Mouse (Mus musculus) monocyte, adult 5-6 weeks (primary cell): Measurements from ENCODE around the gene Arl5c. TPM values are rescaled to one million over a fixed set of nuclear protein-coding genes. Genes with fewer than 3 reads are reported as not detected.

ENCODE experiments used
- ATAC-seq: fragments of 153-309, 156-312 bp; replicated peaks from 2 replicates; pipeline ENCODE4 v1.8.0; 2017; ENCODE audit warnings: mild to moderate bottlenecking; ENCODE audit not compliant: low TSS enrichment, insufficient number of reproducible peaks, severe bottlenecking, poor library complexity, low FRiP score
- total RNA-seq: library from RNA; stranded (forward); fragments of 200-1000, 200-491, 200-594 nt; gene quantifications from 3 replicates; pipeline ENCODE4 v1.2.3, GENCODE M21; 2017

The Arl5c gene
- total RNA-seq, 1 experiment from 2014 or later = 97.0 TPM

GRCm38 (mm10) chr11:98000378-98001140, 4.6 kb upstream of the Arl5c start:
- ATAC-seq = no peak

DNA sequence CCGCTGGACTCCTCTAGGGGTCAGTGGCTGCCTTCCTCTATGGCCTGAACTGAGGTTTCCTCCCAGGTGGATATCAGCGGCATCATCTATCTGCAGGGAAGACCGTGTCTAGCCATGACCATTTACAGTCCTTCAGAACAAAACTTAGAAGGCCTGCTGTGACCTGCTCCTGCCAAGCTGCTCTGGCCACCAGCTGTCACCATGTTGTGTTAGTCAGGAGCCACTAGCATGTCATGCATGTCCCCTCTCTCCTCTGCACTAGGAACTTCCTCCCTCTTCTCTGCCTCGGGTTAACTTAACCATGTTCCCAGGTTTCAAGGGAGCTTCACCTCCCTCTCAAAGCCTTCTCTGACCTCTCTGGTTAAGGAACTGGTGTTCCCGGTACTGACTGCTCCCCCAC, 3.8 kb upstream of the Arl5c start:
- no peak for ATAC-seq

DNA sequence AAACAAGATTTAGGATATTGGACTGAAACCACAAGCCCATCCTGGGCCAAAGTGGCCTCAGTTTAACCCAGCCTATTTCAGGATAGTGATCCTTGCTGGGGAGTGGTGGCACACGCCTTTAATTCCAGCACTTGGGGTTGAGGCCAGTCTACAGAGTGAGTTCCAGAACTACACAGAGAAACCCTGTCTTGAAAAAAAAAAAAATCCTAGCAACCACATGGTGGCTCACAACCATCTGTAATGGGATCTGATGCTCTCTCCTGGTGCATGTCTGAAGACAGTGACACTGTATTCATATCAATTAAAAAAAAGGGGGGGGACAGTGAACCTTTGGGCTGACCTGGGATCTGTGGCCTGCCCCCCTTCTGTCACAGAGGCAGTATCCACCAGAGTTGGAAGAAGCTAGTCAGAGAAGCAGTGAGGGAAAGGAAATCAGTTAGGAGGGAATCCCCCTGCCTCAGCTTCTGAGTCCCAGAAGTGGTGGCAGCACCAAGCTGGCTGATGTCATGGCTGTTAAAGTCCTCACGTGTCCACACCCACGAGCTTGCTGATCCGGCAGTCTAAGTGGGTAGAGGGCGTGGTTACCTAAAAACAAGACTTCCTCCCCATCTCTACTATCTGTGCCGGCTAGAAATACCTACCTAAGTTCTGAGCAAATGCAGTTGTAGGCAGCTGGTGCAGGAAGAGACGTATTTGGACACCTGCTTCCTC, 3.1 kb upstream of the Arl5c start:
- peak; percentile 49 for ATAC-seq

DNA sequence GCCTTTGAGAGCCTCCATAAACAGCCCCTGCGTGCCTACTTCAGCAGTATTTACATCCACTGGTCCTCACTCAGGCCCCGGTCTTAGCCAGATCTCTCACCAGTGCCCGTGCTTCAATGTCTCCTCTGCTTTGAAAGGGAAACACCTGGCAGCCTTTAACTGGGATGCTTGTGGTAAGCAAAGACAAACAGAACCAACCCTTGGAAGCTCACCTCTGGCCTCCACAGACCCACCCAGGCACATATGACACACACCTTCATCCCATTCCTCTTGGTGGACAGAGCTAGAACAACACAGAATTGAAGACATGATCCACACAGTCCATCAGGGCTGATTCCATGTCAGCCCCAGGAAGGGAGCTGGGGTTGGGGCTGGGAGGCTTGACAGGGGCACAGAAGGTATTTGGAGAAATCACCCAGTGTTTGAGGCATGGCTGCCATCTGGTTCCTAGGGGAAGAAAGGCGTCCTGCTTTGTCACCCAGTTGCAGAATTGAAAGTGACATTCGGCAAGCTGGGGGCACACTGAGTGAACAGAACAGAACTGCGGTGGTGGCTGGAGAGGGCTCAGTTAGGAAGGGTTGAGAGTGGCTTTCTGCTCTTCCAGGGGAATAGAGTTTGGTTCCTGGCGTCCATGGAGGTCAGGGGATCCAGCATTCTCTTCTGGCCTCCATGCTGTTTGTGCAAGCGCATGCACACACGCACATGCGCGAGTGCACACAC, 2.3 kb upstream of the Arl5c start:
- ATAC-seq = no peak

DNA sequence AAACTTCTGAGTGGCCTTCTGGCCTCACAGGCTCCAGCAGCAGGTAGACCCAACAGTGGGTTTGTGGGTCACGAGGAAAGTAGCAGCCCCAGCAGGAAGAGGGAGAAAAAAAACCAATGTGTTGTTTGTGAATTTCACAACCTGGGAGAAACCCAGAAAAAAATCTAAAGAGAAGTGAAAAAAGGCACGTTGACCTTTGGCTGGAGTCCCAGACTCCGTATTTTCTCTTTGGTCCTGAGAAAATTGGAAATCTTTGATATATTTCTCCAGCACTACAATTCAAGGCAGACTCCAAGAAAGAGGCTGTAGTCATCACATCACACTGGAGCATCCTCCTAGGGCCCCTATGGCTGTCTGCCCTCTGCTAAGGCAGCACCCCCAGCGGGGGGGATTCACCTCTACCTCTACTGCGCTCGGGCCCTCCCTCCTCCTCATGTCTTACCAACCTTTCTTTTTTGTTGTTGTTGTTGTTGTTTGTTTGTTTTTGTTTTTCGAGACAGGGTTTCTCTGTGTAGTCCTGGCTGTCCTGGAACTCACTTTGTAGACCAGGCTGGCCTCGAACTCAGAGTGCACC, 1.5 kb upstream of the Arl5c start:
- ATAC-seq = no peak

GRCm38 (mm10) chr11:97996691-97997090, 710 bp upstream of the Arl5c start:
- no peak for ATAC-seq

DNA sequence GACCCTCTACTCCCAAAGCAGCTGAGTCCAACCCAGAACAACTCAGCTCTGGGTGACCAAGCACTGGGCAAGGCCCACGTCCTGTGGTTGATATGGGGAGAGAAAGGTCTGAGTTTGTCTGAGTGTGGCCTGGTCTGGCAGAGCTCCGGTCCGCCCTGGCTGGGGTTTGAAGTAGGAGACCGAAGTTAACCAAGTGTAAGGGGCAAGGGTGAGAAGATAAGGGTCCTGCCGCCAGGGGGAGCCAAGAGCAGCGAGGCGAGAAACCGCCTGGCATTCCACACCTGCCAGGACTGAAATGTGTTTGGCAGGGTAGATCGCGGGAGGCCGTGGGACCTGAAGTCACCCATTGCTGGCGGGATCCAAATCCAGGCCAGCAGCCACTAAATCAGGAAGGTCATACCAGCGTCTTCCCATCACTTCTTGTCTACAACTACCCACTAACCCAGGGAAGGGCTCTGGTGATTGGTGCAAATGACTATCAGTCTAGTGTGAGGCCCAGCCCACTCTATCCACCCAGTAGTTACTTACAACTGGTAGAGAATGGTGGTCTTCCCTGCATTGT, 1.4 kb downstream of the Arl5c start:
- peak; percentile 54 for ATAC-seq

- peak; percentile 45 for ATAC-seq
These were observed 7.4 kb downstream of the Arl5c start for GRCm38 (mm10) chr11:97988530-97989096.

DNA sequence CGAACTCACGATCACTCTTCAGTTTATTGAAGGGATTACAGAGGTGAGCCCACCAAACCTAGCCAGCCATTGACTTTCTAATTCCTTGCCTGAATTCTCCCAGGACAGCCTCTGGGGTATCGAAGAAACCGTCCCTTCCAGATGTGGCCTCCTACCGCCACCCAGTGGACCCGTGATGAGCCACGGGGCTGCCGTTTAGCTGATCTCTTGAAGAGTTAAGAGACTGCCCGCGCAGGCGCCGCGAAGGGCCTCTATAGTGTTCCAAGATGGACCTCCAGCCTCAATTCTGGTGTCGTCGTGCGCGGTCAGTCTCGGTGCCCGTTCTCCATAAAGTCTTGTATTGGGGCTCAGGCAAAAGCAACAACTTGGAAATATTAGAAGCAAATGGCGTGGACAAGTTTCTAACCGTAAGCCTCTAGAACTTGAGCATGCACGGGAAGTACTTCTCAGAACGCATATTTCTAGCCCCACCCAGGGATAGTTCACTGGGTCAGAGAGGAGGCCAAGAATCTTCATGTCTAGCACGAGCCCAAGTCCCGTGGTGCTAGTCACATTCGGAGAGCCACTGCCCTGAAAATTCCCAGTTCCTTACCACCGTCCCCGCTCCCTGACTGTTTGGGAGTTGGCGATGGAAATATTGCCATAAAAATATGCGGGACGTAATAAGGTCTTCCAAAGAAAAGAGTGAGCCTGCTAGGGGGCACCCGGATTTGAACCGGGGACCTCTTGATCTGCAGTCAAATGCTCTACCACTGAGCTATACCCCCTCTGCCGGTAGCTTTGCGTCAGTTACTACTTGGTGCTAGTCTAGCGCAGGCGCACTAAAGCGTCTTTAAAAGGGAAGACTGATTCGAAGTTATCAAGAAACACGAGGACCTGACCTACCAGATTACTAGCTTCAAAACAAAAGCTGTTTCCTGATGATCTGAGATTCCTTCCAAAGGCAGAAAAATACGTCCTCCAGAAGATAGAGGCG, 8.1 kb downstream of the Arl5c start:
- ATAC-seq = peak; percentile 68

DNA sequence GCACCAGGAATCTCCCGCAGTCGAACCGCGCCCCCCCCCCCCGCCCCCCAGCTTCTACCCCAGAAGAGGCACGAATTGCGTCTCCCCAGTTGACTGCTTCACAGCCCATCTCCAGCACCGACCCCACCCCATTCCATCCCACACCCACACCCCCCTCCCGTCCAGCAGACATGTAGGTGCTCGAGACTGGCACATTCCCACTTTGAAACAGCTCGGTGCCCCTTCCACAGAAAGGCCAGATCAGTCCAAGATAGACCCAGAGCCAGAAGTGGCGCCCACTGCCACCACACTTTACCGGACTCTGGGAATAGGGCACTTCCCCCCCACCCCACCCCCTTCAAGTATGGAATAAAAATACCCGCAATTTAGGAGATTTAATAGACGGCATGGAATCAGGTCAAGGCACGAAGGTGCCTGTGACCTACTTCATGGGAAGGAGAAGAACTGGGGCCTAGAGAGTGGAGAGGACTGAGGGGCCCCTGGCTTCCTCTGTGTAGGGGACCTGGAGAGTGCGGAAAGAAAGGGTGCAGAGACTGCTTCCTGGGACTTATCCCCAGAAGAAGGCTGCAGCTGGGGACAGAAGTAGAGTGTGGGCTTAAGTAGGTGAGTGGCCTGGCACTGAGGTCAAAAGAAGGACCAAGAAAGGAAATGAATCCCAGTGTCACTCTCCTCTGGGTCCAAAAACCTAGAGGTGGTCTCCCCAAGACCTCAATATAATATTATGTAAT, 9.1 kb downstream of the Arl5c start:
- no peak for ATAC-seq

- no peak for ATAC-seq
These were observed 10.0 kb downstream of the Arl5c start, which contains the start of gene Plxdc1 for GRCm38 (mm10) chr11:97985727-97986677. TSS of gene Plxdc1 (minus strand) at chr11:97986444.

- ATAC-seq = no peak
These were observed 12.0 kb downstream of the Arl5c start for GRCm38 (mm10) chr11:97983983-97984382.

- ATAC-seq = no peak
These were observed 12.5 kb downstream of the Arl5c start for GRCm38 (mm10) chr11:97983506-97983905.

DNA sequence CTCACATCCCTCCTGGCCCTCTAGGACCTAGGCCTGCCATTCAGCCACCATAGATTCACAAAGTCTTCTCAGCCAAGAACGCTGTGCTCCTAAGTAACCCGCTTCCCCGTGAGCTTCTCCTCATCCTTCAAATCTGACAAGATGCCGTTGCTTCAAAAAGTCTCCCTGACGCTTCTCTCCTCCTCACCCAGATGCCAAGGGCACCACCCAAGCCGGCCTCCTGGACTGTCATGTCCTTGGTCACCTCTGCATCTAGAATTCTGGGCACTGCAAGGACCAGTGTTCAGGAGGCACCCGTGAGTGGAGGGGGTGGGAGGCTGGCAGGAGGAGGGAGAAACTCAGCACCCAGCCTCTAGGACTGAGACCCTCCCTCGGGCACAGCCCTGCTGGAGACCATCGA, 13.3 kb downstream of the Arl5c start:
- ATAC-seq = no peak

DNA sequence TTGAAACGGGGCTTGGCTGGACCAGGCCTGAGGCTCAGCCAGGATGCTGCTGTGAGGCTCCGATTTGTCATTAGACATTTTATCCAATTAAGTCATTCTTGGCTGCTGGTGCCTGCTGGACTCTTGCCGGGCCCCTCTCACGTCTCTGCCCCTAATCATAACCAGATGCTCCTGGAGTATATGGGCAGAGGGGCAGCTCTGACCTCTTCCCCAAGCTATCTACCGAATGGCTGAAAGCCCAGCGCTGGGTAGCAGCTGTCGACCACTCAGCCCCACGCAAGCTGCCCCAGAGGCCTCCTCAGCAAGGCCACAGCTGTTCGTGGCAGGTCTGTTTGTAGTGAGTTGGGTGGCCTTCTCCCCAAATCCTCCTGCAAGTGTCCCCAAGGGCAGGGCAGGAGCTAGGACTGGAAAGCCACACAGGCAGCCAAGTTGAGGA, 15.4 kb downstream of the Arl5c start:
- ATAC-seq = no peak
